9 mouse cellular contexts compared by ENCODE assay signal in the genomic region with DNA sequence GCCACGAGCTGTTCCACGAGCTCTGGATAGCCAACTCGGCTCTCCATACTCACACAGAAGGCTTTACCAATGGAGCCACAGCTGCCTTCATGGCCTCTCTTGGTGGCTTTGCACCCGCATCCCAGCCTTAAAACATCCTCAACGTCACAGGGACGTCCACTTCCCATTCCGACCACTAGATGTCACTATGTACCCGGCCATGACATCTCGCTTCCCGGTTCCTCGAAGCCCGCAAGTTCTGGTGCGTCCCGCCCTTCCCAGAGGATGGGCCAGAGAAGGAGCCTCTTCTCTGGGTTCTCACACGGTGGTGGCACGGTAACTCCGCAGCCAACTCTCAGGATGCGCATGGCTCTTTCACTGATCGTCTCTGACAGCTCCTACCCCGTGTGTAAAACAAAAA. TPM values are rescaled to one million over a fixed set of nuclear protein-coding genes. Genes with fewer than 3 reads are reported as not detected.
DNase-seq lines count a peak whose midpoint lies in the region; ATAC-seq lines count a peak whose summit lies in the region.
"Had no signal": no experiment of that assay in that cellular context is flagged by ENCODE, and none has a peak within 500 bp of the region (broad histone marks: within the 10 kb centered on the region; RNA-seq: fewer than 3 reads in every experiment).

No protein-coding gene starts in this region.

- DNase-seq in MN1 (ENCODE audit: low spot score) = peak; percentile 88
- peak; percentile 55 for DNase-seq in brain, embryonic 18.5 days (ENCODE audit: low read depth, low spot score)
- DNase-seq in fibroblast of lung, adult 2 months (ENCODE audit: low read depth) = peak; percentile 48
- peak; percentile 82 for DNase-seq in heart, postnatal 4 days
- DNase-seq in layer of hippocampus, postnatal 10 days (ENCODE audit: low spot score in 2 of 2) = peak; percentile 92
- peak; percentile 65 to 79 for DNase-seq in lung, postnatal 4 days
- DNase-seq in right cerebral cortex, adult 2 months (ENCODE audit: low spot score in 2 of 2) = peak; percentile 89 to 92

- ATAC-seq in activated CD4-positive, CD25-positive, alpha-beta regulatory T cell, adult 4 months = no peak

RNA-seq across cellular contexts. Expression of a gene that starts 8.8 kb away (rescaled TPM):
- not detected for total RNA-seq in heart, postnatal 4 days (2021)
- not detected for total RNA-seq in layer of hippocampus, postnatal 10 days (2021)
- polyA plus RNA-seq in activated CD4-positive, CD25-positive, alpha-beta regulatory T cell, adult 4 months (2017; shearing (Covaris generic)) = not detected
- polyA plus RNA-seq: macrophage had no signal

RNA-seq across cellular contexts. Expression of a gene that starts 55.3 kb away (rescaled TPM):
- under 1 TPM; 0.77 to 0.86 TPM for total RNA-seq in heart, postnatal 4 days (2021)
- total RNA-seq in layer of hippocampus, postnatal 10 days (2021) = 10 to 100 TPM; 72.2 to 77.7 TPM
- not detected for polyA plus RNA-seq in activated CD4-positive, CD25-positive, alpha-beta regulatory T cell, adult 4 months (2017; shearing (Covaris generic))
- polyA plus RNA-seq: macrophage had no signal

Comparison
In these comparisons a context has a peak if more than half of its experiments do, and no peak if none do; other contexts are left out.
1. RNA of a gene that starts 55.3 kb away (total RNA-seq): 72.2 to 77.7 TPM in layer of hippocampus, postnatal 10 days; 0.77 to 0.86 TPM in heart, postnatal 4 days; every median in the first group is over 10 times any median in the second.
2. Peak in every context shown above with its lines, with median percentiles within 50 percentile points of each other: DNase-seq.